Mouse (Mus musculus) hindbrain, embryonic 14.5 days (tissue): ENCODE data around the gene Glb1l2. TPM values are rescaled to one million over a fixed set of nuclear protein-coding genes. Genes with fewer than 3 reads are reported as not detected.

Experiments used
- ATAC-seq: fragments of 200-750 bp; cut with Nextera tagmentation; 2 replicates; pipeline ENCODE4 v1.8.0; 2017; ENCODE audit warnings: moderate number of reproducible peaks, mild to moderate bottlenecking, moderate TSS enrichment, moderate library complexity; ENCODE audit not compliant: low FRiP score
- DNase-seq: peaks from one replicate; pipeline ENCODE4 v3.0.0-alpha.2; 2015; ENCODE audit warnings: low spot score
- H3K27ac ChIP-seq: fragments of 300-500 bp; sonication (generic); 2 replicates; pipeline ENCODE4 v1.5.1; 2014; ENCODE audit warnings: mild to moderate bottlenecking, moderate library complexity
- H3K27me3 ChIP-seq: fragments of 300-500 bp; sonication (generic); 2 replicates; pipeline ENCODE4 v1.6.1; 2014; ENCODE audit warnings: mild to moderate bottlenecking, low read length, mixed read lengths; ENCODE audit not compliant: control insufficient read depth, insufficient read depth
- H3K36me3 ChIP-seq: fragments of 300-500 bp; sonication (generic); replicated peaks from 2 replicates; pipeline ENCODE4 v1.6.1; 2014; ENCODE audit not compliant: control insufficient read depth, insufficient read depth
- H3K4me1 ChIP-seq: fragments of 300-500 bp; sonication (generic); replicated peaks from 2 replicates; pipeline ENCODE4 v1.6.1; 2014; ENCODE audit warnings: antibody characterized with exemption, low read length, mixed read lengths; ENCODE audit not compliant: control insufficient read depth, insufficient read depth
- H3K4me2 ChIP-seq: fragments of 300-500 bp; sonication (generic); replicated peaks from 2 replicates; pipeline ENCODE4 v1.6.1; 2014; ENCODE audit warnings: mild to moderate bottlenecking, moderate library complexity
- H3K4me3 ChIP-seq: fragments of 300-500 bp; sonication (generic); replicated peaks from 2 replicates; pipeline ENCODE4 v1.5.1; 2014; ENCODE audit warnings: mild to moderate bottlenecking, low read length
- H3K9ac ChIP-seq: fragments of 300-500 bp; sonication (generic); 2 replicates; pipeline ENCODE4 v1.6.1; 2014
- H3K9me3 ChIP-seq: fragments of 300-500 bp; sonication (generic); 2 replicates; pipeline ENCODE4 v1.6.1; 2016; ENCODE audit warnings: low read length; ENCODE audit not compliant: control insufficient read depth
- WGBS: fragments of 180-500 bp; shearing (Covaris S2); extraction: QIAGEN DNeasy Blood & Tissue Kit; methylation state at CpG from one replicate; pipeline ENCODE4 v1.1.7; 2014; 5-methylcytosine and 5-hydroxymethylcytosine counted together
- polyA plus RNA-seq: library from polyadenylated mRNA; unstranded; fragments of >200 nt; fragmentation: Nextera tagmentation; extraction: Ambion mirVana; gene quantifications from 2 replicates; pipeline ENCODE4 v1.2.1, GENCODE M21; 2014

Glb1l2 gene
- polyA plus RNA-seq, 1 experiment from 2014 or later, result 2.9 TPM

DNA sequence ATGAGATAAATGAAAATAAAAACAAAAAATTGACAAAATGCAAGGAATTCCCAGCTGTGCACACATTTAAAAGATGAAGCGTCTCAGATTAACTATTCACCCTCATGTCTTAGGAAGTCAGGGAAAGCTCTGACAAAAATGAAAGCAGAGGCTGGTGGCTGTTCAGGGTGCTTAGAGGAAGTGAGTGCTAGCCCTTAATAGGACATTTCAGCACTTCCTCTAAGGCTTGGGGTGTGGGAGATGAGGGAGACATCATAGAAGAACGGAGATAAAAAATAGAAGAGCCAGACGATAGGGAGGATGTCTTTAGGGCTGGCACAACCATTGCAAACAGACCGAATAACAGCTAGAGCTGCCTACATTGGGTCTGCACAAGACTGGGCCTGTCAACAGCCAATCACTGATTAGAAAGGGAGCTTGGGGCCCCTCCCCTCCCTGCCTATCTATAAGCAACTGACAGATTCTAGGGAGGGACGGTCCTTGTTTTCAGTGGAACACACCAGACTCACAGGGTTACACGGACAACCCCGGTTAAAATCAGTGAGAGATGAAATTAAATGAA, 22.8 kb downstream of the Glb1l2 start:
- Histone ChIP-seq H3K9ac (no peak overlapping the region), H3K4me3 (no peak overlapping the region), H3K9me3 (no peaks in the 10 kb centered on the region), H3K4me2 (no peak overlapping the region), H3K27ac (no peak overlapping the region), H3K36me3 (no peaks in the 10 kb centered on the region), H3K4me1 (no peaks in the 10 kb centered on the region), H3K27me3 (no peaks in the 10 kb centered on the region)
- DNase-seq (no peak), ATAC-seq (no peak)
- WGBS, result 62% methylated on average over 7 of the region's 7 CpGs

DNA sequence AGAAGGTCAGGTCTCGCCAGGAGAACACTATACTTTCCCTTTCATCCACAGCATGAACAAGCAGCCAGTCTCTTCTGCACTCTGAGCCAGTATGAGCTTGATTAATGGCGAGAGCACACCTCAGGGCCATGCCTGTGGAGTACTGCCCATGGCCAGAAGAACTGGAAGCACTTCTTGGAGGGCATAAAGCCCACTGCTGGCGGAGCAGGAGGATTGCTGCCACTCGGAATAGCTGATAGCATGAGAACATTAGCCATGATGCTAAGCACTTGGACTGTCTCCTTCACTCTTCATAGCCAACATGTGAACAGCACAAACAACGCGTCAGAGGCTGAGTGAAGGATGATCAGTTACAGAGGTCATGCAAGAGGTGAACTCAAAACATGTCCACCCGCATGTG, 27.8 kb downstream of the Glb1l2 start:
- Histone ChIP-seq H3K27ac (no peak overlapping the region), H3K36me3 (no peaks in the 10 kb centered on the region), H3K27me3 (no peaks in the 10 kb centered on the region), H3K9ac (no peak overlapping the region), H3K4me2 (no peak overlapping the region), H3K9me3 (no peaks in the 10 kb centered on the region), H3K4me3 (no peak overlapping the region), H3K4me1 (no peaks in the 10 kb centered on the region)
- no peak for DNase-seq
- 89% methylated on average over 7 of the region's 7 CpGs for WGBS
- no peak for ATAC-seq

DNA sequence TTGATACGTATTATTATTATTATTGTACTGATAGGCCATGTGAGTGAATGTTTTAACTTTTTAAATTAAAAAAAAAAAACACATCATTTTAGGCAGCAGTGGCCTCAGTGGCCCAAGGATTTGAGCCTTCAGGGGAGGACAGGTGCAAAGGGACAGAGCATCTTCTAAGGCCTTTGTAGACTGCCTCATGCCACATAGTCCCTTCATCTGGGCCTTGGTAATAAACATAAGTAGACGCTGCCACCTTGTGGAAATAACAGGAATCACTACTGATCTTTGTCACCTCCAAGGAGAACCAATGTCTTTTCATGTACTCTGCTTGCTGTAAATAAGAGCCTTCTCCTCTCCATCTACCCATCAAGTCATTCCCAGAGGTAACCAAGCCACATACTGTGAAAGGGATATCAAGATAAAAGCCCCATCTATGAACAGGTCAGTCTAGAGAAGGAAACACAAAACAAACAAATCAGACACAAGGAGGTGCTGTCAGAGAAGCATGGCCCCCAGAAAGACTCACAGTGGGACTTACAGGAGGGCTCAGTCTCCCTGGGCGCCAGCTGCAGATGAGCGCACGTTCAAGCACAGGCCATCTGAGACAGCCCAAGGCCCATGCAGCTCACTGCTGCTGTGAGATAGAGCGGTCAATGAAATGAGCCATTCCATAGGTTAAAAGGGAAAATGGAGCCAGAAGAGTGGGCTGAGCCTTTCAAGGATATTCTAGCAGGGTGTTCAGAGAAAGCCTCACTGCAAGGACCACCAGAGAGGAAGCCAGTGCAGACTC, 30.0 kb downstream of the Glb1l2 start:
- Histone ChIP-seq H3K36me3 (no peaks in the 10 kb centered on the region), H3K4me1 (no peaks in the 10 kb centered on the region), H3K9ac (no peak overlapping the region), H3K9me3 (no peaks in the 10 kb centered on the region), H3K27ac (no peak overlapping the region), H3K27me3 (no peaks in the 10 kb centered on the region), H3K4me3 (no peak overlapping the region), H3K4me2 (no peak overlapping the region)
- ATAC-seq, result peak; percentile 65
- WGBS, result 63% methylated on average over 6 of the region's 6 CpGs
- peak; percentile 93 for DNase-seq

GRCm38 (mm10) chr9:26775700-26776099, 30.6 kb downstream of the Glb1l2 start:
- Histone ChIP-seq H3K36me3 (no peaks in the 10 kb centered on the region), H3K27me3 (no peaks in the 10 kb centered on the region), H3K4me2 (no peak overlapping the region), H3K27ac (no peak overlapping the region; the same call in 1 of the 2 replicates), H3K9me3 (no peaks in the 10 kb centered on the region), H3K4me1 (no peaks in the 10 kb centered on the region), H3K4me3 (no peak overlapping the region), H3K9ac (no peak overlapping the region)
- 83% methylated on average over 2 of the region's 2 CpGs for WGBS
- DNase-seq (no peak), ATAC-seq (0 out of 2 replicates have a peak, but pooled peaks have one; percentile 34)

DNA sequence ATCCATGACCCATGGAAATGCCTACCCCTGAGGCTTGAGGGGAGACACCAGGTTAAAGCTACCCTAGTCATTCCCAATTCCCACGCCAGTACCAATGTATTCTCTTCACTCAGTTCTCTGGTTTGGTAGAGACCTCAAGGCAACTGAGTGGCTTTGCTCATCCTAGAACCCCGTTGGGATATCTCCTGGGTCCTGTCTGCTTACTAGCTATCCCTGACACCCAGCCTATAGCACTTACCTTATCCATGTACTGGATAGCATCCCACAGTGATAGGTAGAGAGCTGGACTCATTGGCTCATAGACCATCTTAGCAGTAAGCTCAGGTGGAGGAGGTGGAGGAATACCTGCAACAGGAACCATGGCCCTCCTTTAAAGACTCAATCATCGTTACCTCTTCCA, 38.1 kb downstream of the Glb1l2 start:
- DNase-seq, result no peak
- no peak overlapping the region for H3K27ac ChIP-seq
- H3K9me3 ChIP-seq, result no peaks in the 10 kb centered on the region
- no peak overlapping the region for H3K4me3 ChIP-seq
- no peak overlapping the region for H3K4me2 ChIP-seq
- ATAC-seq, result no peak
- H3K9ac ChIP-seq, result no peak overlapping the region
- 94% methylated on average over 3 of the region's 3 CpGs for WGBS
- H3K36me3 ChIP-seq, result peaks cover 10% of the 10 kb centered on the region; the same call in 1 of the 2 replicates
- no peaks in the 10 kb centered on the region for H3K4me1 ChIP-seq
- no peaks in the 10 kb centered on the region for H3K27me3 ChIP-seq

GRCm38 (mm10) chr9:26762477-26762876, 43.8 kb downstream of the Glb1l2 start:
- WGBS, result 86% methylated on average over 6 of the region's 6 CpGs
- Histone ChIP-seq H3K9ac (no peak overlapping the region), H3K4me1 (no peaks in the 10 kb centered on the region), H3K36me3 (peaks cover 47% of the 10 kb centered on the region), H3K4me3 (no peak overlapping the region), H3K27me3 (no peaks in the 10 kb centered on the region), H3K9me3 (no peaks in the 10 kb centered on the region), H3K27ac (no peak overlapping the region), H3K4me2 (no peak overlapping the region)
- no peak for DNase-seq
- no peak for ATAC-seq

- Histone ChIP-seq H3K9ac (no peak overlapping the region), H3K9me3 (no peaks in the 10 kb centered on the region), H3K27ac (no peak overlapping the region), H3K27me3 (no peaks in the 10 kb centered on the region), H3K4me1 (no peaks in the 10 kb centered on the region), H3K4me3 (no peak overlapping the region), H3K36me3 (peaks cover 62% of the 10 kb centered on the region), H3K4me2 (no peak overlapping the region)
- DNase-seq (no peak), ATAC-seq (0 out of 2 replicates have a peak, but pooled peaks have one; percentile 2)
- WGBS, result 65% methylated on average over 5 of the region's 5 CpGs
Observed at GRCm38 (mm10) chr9:26760576-26760975, 45.7 kb downstream of the Glb1l2 start.

- peak; percentile 70; the same call in 1 of the 2 replicates for ATAC-seq
- 32% methylated on average over 9 of the region's 9 CpGs for WGBS
- H3K9me3 ChIP-seq, result no peaks in the 10 kb centered on the region
- peak; percentile 64 for DNase-seq
- no peak overlapping the region for H3K9ac ChIP-seq
- no peak overlapping the region for H3K4me3 ChIP-seq
- no peak overlapping the region for H3K4me2 ChIP-seq
- H3K27ac ChIP-seq, result no peak overlapping the region
- peaks cover 67% of the 10 kb centered on the region for H3K36me3 ChIP-seq
- no peaks in the 10 kb centered on the region for H3K27me3 ChIP-seq
- H3K4me1 ChIP-seq, result no peaks in the 10 kb centered on the region
Observed at GRCm38 (mm10) chr9:26760081-26760480, 46.2 kb downstream of the Glb1l2 start.

DNA sequence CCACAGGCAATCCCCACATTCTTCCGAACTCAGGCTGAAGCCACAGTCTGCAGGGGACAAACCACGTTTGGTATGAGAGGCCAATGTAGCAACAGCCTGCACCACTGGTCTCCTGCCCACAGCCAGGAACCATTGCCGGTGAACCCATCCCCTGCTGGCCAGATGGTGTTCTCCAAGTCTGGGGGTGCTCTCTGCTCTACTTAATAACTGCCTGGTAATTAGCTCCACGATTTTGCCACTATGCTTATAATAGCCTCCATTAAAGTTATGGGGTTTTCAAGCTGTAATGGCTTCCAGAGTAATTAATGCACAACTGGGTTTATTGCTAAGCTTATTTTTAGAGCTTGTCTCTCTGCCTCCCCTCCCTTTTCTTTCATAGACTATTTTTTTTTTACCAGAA, 57.4 kb downstream of the Glb1l2 start:
- H3K9ac ChIP-seq, result no peak overlapping the region
- H3K9me3 ChIP-seq, result no peaks in the 10 kb centered on the region
- H3K27me3 ChIP-seq, result no peaks in the 10 kb centered on the region
- H3K27ac ChIP-seq, result no peak overlapping the region
- no peak overlapping the region for H3K4me3 ChIP-seq
- DNase-seq (no peak), ATAC-seq (no peak)
- WGBS, result 69% methylated on average over 4 of the region's 4 CpGs
- no peak overlapping the region for H3K4me2 ChIP-seq
- H3K4me1 ChIP-seq, result no peaks in the 10 kb centered on the region
- H3K36me3 ChIP-seq, result peaks cover 26% of the 10 kb centered on the region; the same call in 1 of the 2 replicates
